Mouse (Mus musculus) ES-Bruce4 (cell line): ENCODE results near the gene Grk1. TPM values are rescaled to one million over a fixed set of nuclear protein-coding genes. Genes with fewer than 3 reads are reported as not detected.

ENCODE experiments used
- H3K27ac ChIP-seq: 2 replicates; pipeline ENCODE4 v1.5.1; 2012; ENCODE audit warnings: low read length, inconsistent platforms; ENCODE audit not compliant: insufficient read depth
- H3K27me3 ChIP-seq: 2 replicates; pipeline ENCODE4 v1.6.1; 2012; ENCODE audit warnings: mild to moderate bottlenecking, low read length, inconsistent platforms; ENCODE audit not compliant: control insufficient read depth, poor library complexity, insufficient read depth, severe bottlenecking
- H3K36me3 ChIP-seq: 2 replicates; pipeline ENCODE4 v1.6.1; 2012; ENCODE audit warnings: inconsistent platforms, mild to moderate bottlenecking, low read length, moderate library complexity; ENCODE audit not compliant: control insufficient read depth, poor library complexity, insufficient read depth, severe bottlenecking
- H3K4me1 ChIP-seq: one replicate; pipeline ENCODE4 v1.8.1; 2011; ENCODE audit warnings: low read length; ENCODE audit not compliant: control insufficient read depth, insufficient read depth
- H3K4me3 ChIP-seq: 2 replicates; pipeline ENCODE4 v1.5.1; 2011; ENCODE audit warnings: low read depth, mild to moderate bottlenecking, low read length
- H3K9ac ChIP-seq: 2 replicates; pipeline ENCODE4 v1.6.1; 2012; ENCODE audit warnings: low read depth, mild to moderate bottlenecking, inconsistent platforms; ENCODE audit not compliant: poor library complexity, severe bottlenecking
- H3K9me3 ChIP-seq: replicated peaks from 2 replicates; pipeline ENCODE4 v1.6.1; 2012; ENCODE audit warnings: mild to moderate bottlenecking, low read length, inconsistent platforms; ENCODE audit not compliant: control insufficient read depth, poor library complexity, insufficient read depth, severe bottlenecking
- CTCF ChIP-seq: IDR thresholded peaks from one replicate; pipeline ENCODE4 v1.8.1; 2011; ENCODE audit warnings: low read depth, low read length
- EP300 ChIP-seq: IDR thresholded peaks from 2 replicates; pipeline ENCODE4 v1.6.1; 2011; ENCODE audit warnings: low read depth, low read length; ENCODE audit not compliant: insufficient read depth
- POLR2A ChIP-seq: IDR thresholded peaks from one replicate; pipeline ENCODE4 v1.8.1; 2011; ENCODE audit warnings: low read length; ENCODE audit not compliant: insufficient read depth
- polyA plus RNA-seq: library from polyadenylated mRNA; stranded (reverse); fragments of >200 nt; gene quantifications from 2 replicates; pipeline ENCODE4 v1.2.4, GENCODE M21; 2011; ENCODE audit warnings: low read depth; ENCODE audit not compliant: missing spikeins, insufficient read depth, insufficient read length

Grk1 gene
- not detected in 2 replicates for polyA plus RNA-seq

DNA sequence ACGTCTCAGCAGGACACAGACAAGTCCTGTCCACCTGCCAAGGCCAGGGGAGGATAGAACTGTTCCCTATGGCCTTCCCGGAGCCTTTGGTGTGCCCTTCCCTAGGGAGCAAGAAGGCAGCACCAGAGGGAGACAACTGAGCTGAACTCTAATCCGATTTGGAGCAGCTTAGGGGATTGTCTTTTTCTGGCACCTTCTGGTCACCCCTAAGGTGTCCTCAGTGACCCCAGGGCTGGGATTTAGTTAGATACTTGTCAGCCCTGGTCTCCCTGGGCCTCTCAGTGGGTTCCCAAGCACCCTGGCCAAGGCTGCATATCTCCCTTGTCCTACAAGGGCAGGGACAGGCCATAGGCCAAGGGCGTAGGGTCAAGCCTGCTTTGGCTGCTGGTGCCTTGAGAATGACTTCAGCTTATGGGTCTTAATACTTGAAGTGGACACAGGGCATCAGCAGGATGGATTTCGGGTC, at the start of gene Grk1:
Gene Grk1, plus strand, starts transcription at position 416 of the 466 bp plus-strand sequence.
- H3K9me3 ChIP-seq: no peaks in the 10 kb centered on the region
- H3K4me3 ChIP-seq: no peak within 1 kb of the TSS
- H3K36me3 ChIP-seq: no peaks in the 10 kb centered on the region
- H3K4me1 ChIP-seq: no peaks in the 10 kb centered on the region
- no peak within 1 kb of the TSS for H3K9ac ChIP-seq
- H3K27me3 ChIP-seq: no peaks in the 10 kb centered on the region
- no peak for TF ChIP-seq POLR2A
- TF ChIP-seq CTCF: no peak
- TF ChIP-seq EP300: no peak
- no peak within 1 kb of the TSS for H3K27ac ChIP-seq

GRCm38 (mm10) chr8:13356221-13356620, 48.7 kb upstream of the Grk1 start:
- H3K9me3 ChIP-seq: no peaks in the 10 kb centered on the region
- H3K4me1 ChIP-seq: no peaks in the 10 kb centered on the region
- H3K27ac ChIP-seq: no peak overlapping the region
- peaks cover 67% of the 10 kb centered on the region for H3K36me3 ChIP-seq
- H3K27me3 ChIP-seq: no peaks in the 10 kb centered on the region
- no peak overlapping the region for H3K4me3 ChIP-seq
- TF ChIP-seq POLR2A: no peak
- no peak for TF ChIP-seq EP300
- no peak for TF ChIP-seq CTCF
- no peak overlapping the region for H3K9ac ChIP-seq

DNA sequence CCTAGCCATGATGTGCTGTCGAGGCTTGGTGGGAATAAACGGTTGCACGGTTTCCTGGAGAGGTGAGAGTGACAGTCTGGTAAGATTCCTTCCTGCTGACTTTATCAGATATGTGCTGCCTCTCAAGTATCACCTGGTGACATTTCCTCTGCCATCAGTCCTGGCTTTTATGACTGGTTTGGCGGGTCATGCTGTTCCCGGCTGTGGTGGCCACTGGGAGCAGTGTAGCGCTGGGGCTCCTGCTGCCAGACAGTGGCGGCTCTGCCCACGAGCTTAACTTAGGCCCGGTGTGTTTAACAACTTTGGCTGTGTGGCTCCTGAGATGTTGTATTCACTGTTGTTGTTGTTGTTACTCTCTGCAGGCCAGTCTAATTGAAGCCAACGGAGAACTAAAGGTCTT, 48.2 kb upstream of the Grk1 start:
- no peaks in the 10 kb centered on the region for H3K4me1 ChIP-seq
- H3K4me3 ChIP-seq: no peak overlapping the region
- H3K9ac ChIP-seq: no peak overlapping the region
- H3K36me3 ChIP-seq: peaks cover 65% of the 10 kb centered on the region
- H3K9me3 ChIP-seq: no peaks in the 10 kb centered on the region
- no peak overlapping the region for H3K27ac ChIP-seq
- no peaks in the 10 kb centered on the region for H3K27me3 ChIP-seq
- TF ChIP-seq POLR2A (no peak), EP300 (no peak), CTCF (no peak)

- no peak overlapping the region for H3K4me3 ChIP-seq
- H3K9me3 ChIP-seq: no peaks in the 10 kb centered on the region
- no peaks in the 10 kb centered on the region for H3K4me1 ChIP-seq
- peaks cover 80% of the 10 kb centered on the region for H3K36me3 ChIP-seq
- H3K27ac ChIP-seq: no peak overlapping the region
- TF ChIP-seq CTCF: no peak
- no peak for TF ChIP-seq POLR2A
- TF ChIP-seq EP300: no peak
- no peaks in the 10 kb centered on the region for H3K27me3 ChIP-seq
- no peak overlapping the region for H3K9ac ChIP-seq
These were observed 44.7 kb upstream of the Grk1 start for GRCm38 (mm10) chr8:13360213-13360612.

GRCm38 (mm10) chr8:13361865-13362264, 43.0 kb upstream of the Grk1 start:
- H3K36me3 ChIP-seq: peaks cover 81% of the 10 kb centered on the region
- no peak overlapping the region for H3K9ac ChIP-seq
- H3K9me3 ChIP-seq: no peaks in the 10 kb centered on the region
- TF ChIP-seq EP300 (no peak), CTCF (peak; percentile 59)
- no peaks in the 10 kb centered on the region for H3K27me3 ChIP-seq
- no peak overlapping the region for H3K4me3 ChIP-seq
- no peak overlapping the region for H3K27ac ChIP-seq
- no peaks in the 10 kb centered on the region for H3K4me1 ChIP-seq

- Histone ChIP-seq H3K4me3 (no peak overlapping the region), H3K9me3 (no peaks in the 10 kb centered on the region), H3K9ac (no peak overlapping the region), H3K27ac (no peak overlapping the region), H3K27me3 (no peaks in the 10 kb centered on the region), H3K4me1 (no peaks in the 10 kb centered on the region), H3K36me3 (peaks cover 86% of the 10 kb centered on the region)
- TF ChIP-seq CTCF (no peak), EP300 (no peak), POLR2A (no peak)
These were observed 31.7 kb upstream of the Grk1 start for GRCm38 (mm10) chr8:13373151-13373662.
